Comparison of ENCODE assay signal across 9 mouse cellular contexts in the genomic region with DNA sequence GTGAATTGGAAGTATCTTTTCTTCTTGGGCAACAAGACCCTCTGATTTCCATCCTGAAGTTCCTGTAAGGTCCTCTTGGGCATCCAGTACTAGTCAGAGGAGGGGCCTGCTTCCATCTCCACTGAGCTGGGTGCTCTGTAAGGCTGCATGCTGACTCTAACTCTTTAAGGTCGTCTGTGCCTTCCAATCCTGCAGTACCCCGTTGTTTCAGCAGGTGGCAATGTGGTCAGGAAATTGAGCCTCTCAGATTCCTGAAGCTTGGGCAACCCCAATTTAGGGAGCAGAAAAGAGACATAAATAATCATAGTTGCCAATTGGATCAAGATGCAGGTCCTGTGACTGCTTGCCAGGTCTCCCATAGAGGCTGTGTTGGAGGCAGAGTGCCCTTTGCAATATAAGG. TPM values are rescaled to one million over a fixed set of nuclear protein-coding genes. Genes with fewer than 3 reads are reported as not detected.
DNase-seq lines count a peak whose midpoint lies in the region; ATAC-seq and TF ChIP-seq lines count a peak whose summit lies in the region.
"Had no signal": no experiment of that assay in that cellular context is flagged by ENCODE, and none has a peak within 500 bp of the region (broad histone marks: within the 10 kb centered on the region; RNA-seq: fewer than 3 reads in every experiment).

No protein-coding gene starts in this region.

- 1% methylated on average over 2 of the region's 2 CpGs for WGBS in heart, embryonic 11.5 days (ENCODE audit: insufficient replicate concordance)
- 0% methylated on average over 2 of the region's 2 CpGs for WGBS in forebrain, embryonic 11.5 days
- 2% methylated on average over 2 of the region's 2 CpGs for WGBS in hindbrain, embryonic 16.5 days
- 0% methylated on average over 2 of the region's 2 CpGs for WGBS in midbrain, embryonic 11.5 days
- 2% methylated on average over 2 of the region's 2 CpGs for WGBS in spleen, adult 2 months

- H3K4me2 ChIP-seq in heart, embryonic 11.5 days = no peak overlapping the region
- no peak overlapping the region for H3K4me2 ChIP-seq in forebrain, embryonic 11.5 days (ENCODE audit: low read depth, low read length, severe bottlenecking)
- H3K4me2 ChIP-seq in hindbrain, embryonic 16.5 days (ENCODE audit: low read length) = no peak overlapping the region
- no peak overlapping the region for H3K4me2 ChIP-seq in midbrain, embryonic 11.5 days
- H3K4me2 ChIP-seq: lung, embryonic 15.5 days had no signal

- TF ChIP-seq POLR2A in spleen, adult 2 months (IDR thresholded peaks at IDR 0.05; ENCODE audit: low read depth, low read length) = no peak

- no peak overlapping the region for H3K27ac ChIP-seq in heart, embryonic 11.5 days (ENCODE audit: low read depth, low read length)
- no peak overlapping the region for H3K27ac ChIP-seq in forebrain, embryonic 11.5 days (ENCODE audit: low read depth, low read length)
- no peak overlapping the region for H3K27ac ChIP-seq in hindbrain, embryonic 16.5 days (ENCODE audit: low read depth, low read length)
- no peak overlapping the region for H3K27ac ChIP-seq in midbrain, embryonic 11.5 days (ENCODE audit: low read depth, low read length)
- H3K27ac ChIP-seq in spleen, adult 2 months (ENCODE audit: insufficient read depth, low read length) = no peak overlapping the region
- H3K27ac ChIP-seq: lung, embryonic 15.5 days had no signal

- no peaks in the 10 kb centered on the region for H3K36me3 ChIP-seq in heart, embryonic 11.5 days (ENCODE audit: control insufficient read depth, insufficient read depth, low read length)
- H3K36me3 ChIP-seq in forebrain, embryonic 11.5 days (ENCODE audit: control insufficient read depth, insufficient read depth, low read length) = no peaks in the 10 kb centered on the region
- H3K36me3 ChIP-seq in hindbrain, embryonic 16.5 days (ENCODE audit: control insufficient read depth, insufficient read depth, low read length) = no peaks in the 10 kb centered on the region
- no peaks in the 10 kb centered on the region for H3K36me3 ChIP-seq in midbrain, embryonic 11.5 days (ENCODE audit: control insufficient read depth, insufficient read depth, low read length)
- H3K36me3 ChIP-seq in spleen, adult 2 months (ENCODE audit: control insufficient read depth, insufficient read depth, low read length) = no peaks in the 10 kb centered on the region
- H3K36me3 ChIP-seq: lung, embryonic 15.5 days had no signal

- peak; percentile 85 for DNase-seq in heart, adult 11 months
- DNase-seq in adrenal gland, postnatal 4 days (ENCODE audit: low spot score in 2 of 2) = peak; percentile 32 to 54
- peak; percentile 83 for DNase-seq in forebrain, embryonic 11.5 days (ENCODE audit: low spot score)
- peak; percentile 70 to 86 for DNase-seq in left cerebral cortex, adult 18-20 months (ENCODE audit: low spot score in 2 of 2)
- peak; percentile 98 for DNase-seq in midbrain, embryonic 11.5 days (ENCODE audit: low spot score, missing footprints)
- peak in 1 of 2 experiments; percentile 33 for DNase-seq in spleen, adult 2 months (ENCODE audit: low read depth in 1 of 2, low spot score in 2 of 2)

- ATAC-seq in heart, embryonic 11.5 days (replicated peaks; ENCODE audit: insufficient number of reproducible peaks, low FRiP score, low TSS enrichment) = no peak
- peak; percentile 54 for ATAC-seq in forebrain, embryonic 11.5 days (replicated peaks; ENCODE audit: low FRiP score)
- peak; percentile 38 for ATAC-seq in hindbrain, embryonic 16.5 days
- ATAC-seq in midbrain, embryonic 11.5 days (ENCODE audit: low FRiP score) = peak; percentile 65

- no peaks in the 10 kb centered on the region for H3K4me1 ChIP-seq in heart, embryonic 11.5 days (ENCODE audit: control insufficient read depth, insufficient read depth, low read length)
- no peaks in the 10 kb centered on the region for H3K4me1 ChIP-seq in forebrain, embryonic 11.5 days (replicated peaks; ENCODE audit: control insufficient read depth, insufficient read depth, low read length)
- H3K4me1 ChIP-seq in hindbrain, embryonic 16.5 days (ENCODE audit: control insufficient read depth, insufficient read depth, low read depth, low read length) = no peaks in the 10 kb centered on the region
- no peaks in the 10 kb centered on the region for H3K4me1 ChIP-seq in midbrain, embryonic 11.5 days (ENCODE audit: control insufficient read depth, insufficient read depth, low read length)
- H3K4me1 ChIP-seq in spleen, adult 2 months (ENCODE audit: control insufficient read depth, insufficient read depth, insufficient read length) = no peaks in the 10 kb centered on the region
- H3K4me1 ChIP-seq: lung, embryonic 15.5 days had no signal

- peak; percentile 25; the same call in 1 of the 2 replicates for TF ChIP-seq CTCF in spleen, adult 2 months (IDR thresholded peaks at IDR 0.05; ENCODE audit: extremely low read depth, insufficient read depth, insufficient read length, insufficient replicate concordance)

- H3K4me3 ChIP-seq in heart, embryonic 11.5 days (ENCODE audit: low read depth, low read length) = no peak overlapping the region
- no peak overlapping the region for H3K4me3 ChIP-seq in forebrain, embryonic 11.5 days (ENCODE audit: low read depth, low read length)
- H3K4me3 ChIP-seq in hindbrain, embryonic 16.5 days (ENCODE audit: low read length) = no peak overlapping the region
- no peak overlapping the region for H3K4me3 ChIP-seq in midbrain, embryonic 11.5 days (ENCODE audit: low read depth, low read length)
- no peak overlapping the region for H3K4me3 ChIP-seq in spleen, adult 2 months (ENCODE audit: extremely low read depth, insufficient read depth, insufficient read length)
- H3K4me3 ChIP-seq: lung, embryonic 15.5 days had no signal

- H3K27me3 ChIP-seq in heart, embryonic 11.5 days (ENCODE audit: control insufficient read depth, insufficient read depth, low read length) = no peaks in the 10 kb centered on the region
- no peaks in the 10 kb centered on the region for H3K27me3 ChIP-seq in forebrain, embryonic 11.5 days (ENCODE audit: control insufficient read depth, insufficient read depth, low read length)
- H3K27me3 ChIP-seq in hindbrain, embryonic 16.5 days (replicated peaks; ENCODE audit: control insufficient read depth, insufficient read depth, low read length) = no peaks in the 10 kb centered on the region
- H3K27me3 ChIP-seq in midbrain, embryonic 11.5 days (ENCODE audit: control insufficient read depth, insufficient read depth, low read length) = no peaks in the 10 kb centered on the region
- no peaks in the 10 kb centered on the region for H3K27me3 ChIP-seq in spleen, adult 2 months (ENCODE audit: control insufficient read depth, insufficient read depth, low read length)
- H3K27me3 ChIP-seq: lung, embryonic 15.5 days had no signal

- H3K9me3 ChIP-seq in heart, embryonic 11.5 days (replicated peaks; ENCODE audit: control insufficient read depth, low read length) = no peaks in the 10 kb centered on the region
- H3K9me3 ChIP-seq in forebrain, embryonic 11.5 days (ENCODE audit: control insufficient read depth, low read length) = no peaks in the 10 kb centered on the region
- no peaks in the 10 kb centered on the region for H3K9me3 ChIP-seq in hindbrain, embryonic 16.5 days (ENCODE audit: control insufficient read depth, low read length)
- no peaks in the 10 kb centered on the region for H3K9me3 ChIP-seq in midbrain, embryonic 11.5 days (ENCODE audit: control insufficient read depth, low read length)
- H3K9me3 ChIP-seq: lung, embryonic 15.5 days had no signal

- no peak overlapping the region for H3K9ac ChIP-seq in heart, embryonic 11.5 days (ENCODE audit: low read depth, low read length)
- no peak overlapping the region for H3K9ac ChIP-seq in forebrain, embryonic 11.5 days (ENCODE audit: low read length)
- no peak overlapping the region for H3K9ac ChIP-seq in hindbrain, embryonic 16.5 days (ENCODE audit: low read depth, low read length)
- H3K9ac ChIP-seq in midbrain, embryonic 11.5 days (ENCODE audit: low read length) = no peak overlapping the region
- H3K9ac ChIP-seq: lung, embryonic 15.5 days had no signal

RNA-seq across cellular contexts. Expression of a gene that starts 31.5 kb away (rescaled TPM):
- 17.5 and 17.9 TPM in 2 replicates for polyA plus RNA-seq in heart, embryonic 11.5 days (2014; fragmentation: Nextera tagmentation; extraction: Ambion mirVana)
- total RNA-seq in adrenal gland, postnatal 4 days (2021) = 10 to 100 TPM; 20.2 to 21.8 TPM
- 48.1 and 53.5 TPM in 2 replicates for polyA plus RNA-seq in forebrain, embryonic 11.5 days (2014; fragmentation: Nextera tagmentation; extraction: Ambion mirVana)
- 5.3 and 7.3 TPM in 2 replicates for polyA plus RNA-seq in hindbrain, embryonic 16.5 days (2015; fragmentation: Nextera tagmentation; extraction: Ambion mirVana)
- under 1 TPM; 0.35 to 0.37 TPM for total RNA-seq in left cerebral cortex, adult 18-20 months (2021)
- 41.2 and 45.2 TPM in 2 replicates for polyA plus RNA-seq in midbrain, embryonic 11.5 days (2014; fragmentation: Nextera tagmentation; extraction: Ambion mirVana)
- polyA plus RNA-seq in spleen, adult 2 months (2012; rRNA removed) = 3.2 and 3.8 TPM in 2 replicates
